Mouse (Mus musculus): ENCODE results near the gene Slc29a3. TPM values are rescaled to one million over a fixed set of nuclear protein-coding genes. Genes with fewer than 3 reads are reported as not detected.
A peak's percentile ranks its signal among the peaks of the same experiment; 100 is the strongest.

The Slc29a3 gene
- polyA plus RNA-seq, 1 experiment from 2014 or later = 5.4 TPM

DNA sequence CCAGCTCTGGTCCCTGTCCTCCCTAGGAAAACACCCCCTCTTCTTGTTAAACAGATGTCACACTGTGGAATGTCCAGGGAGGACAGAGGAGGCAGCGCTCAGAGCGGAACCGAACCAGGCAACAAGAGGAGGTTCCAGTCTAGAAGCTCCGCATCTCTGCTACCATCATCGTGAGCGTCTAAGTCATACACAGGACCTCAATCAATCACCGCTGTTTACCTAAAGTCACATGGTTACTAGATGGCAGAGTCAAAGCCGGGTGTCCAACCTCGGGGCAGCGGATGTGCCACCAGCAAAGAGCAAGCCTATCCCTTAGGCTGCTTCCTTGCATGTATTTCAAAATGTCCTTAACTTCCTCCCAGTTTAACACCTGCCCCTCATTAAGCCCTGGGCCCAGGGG lies 39.8 kb upstream of the Slc29a3 start:
- H3K4me3 ChIP-seq = no peak overlapping the region
- WGBS = 43% methylated on average over 10 of the region's 10 CpGs

DNA sequence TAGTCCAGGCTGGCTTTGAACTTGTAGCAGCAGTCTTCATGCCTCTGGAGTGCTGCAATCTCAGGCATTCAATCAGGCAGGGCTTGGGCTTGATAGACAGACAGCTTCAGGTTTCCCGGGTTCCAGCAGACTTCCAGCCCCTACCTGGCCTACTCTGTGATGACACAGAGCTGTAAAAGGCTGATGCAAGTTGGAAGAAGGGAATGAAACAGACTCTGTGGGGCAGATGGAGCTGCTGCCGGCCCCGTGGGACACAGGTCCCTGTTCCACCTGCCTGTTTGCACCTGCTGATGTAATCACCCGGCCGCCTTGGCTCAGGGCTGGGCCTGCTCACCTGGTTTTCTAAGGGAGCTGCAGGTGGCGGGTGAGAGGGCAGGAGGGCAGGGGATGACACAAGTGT lies 38.3 kb upstream of the Slc29a3 start:
- H3K27ac ChIP-seq (replicated peaks) = no peak overlapping the region
- no peak overlapping the region for H3K4me2 ChIP-seq
- no peak for ATAC-seq (ENCODE audit: extremely low read depth, insufficient number of reproducible peaks, low FRiP score, low TSS enrichment)
- WGBS = 74% methylated on average over 6 of the region's 6 CpGs
- H3K36me3 ChIP-seq = peaks cover 8% of the 10 kb centered on the region; the same call in 1 of the 2 replicates
- no peak overlapping the region for H3K9ac ChIP-seq
- H3K9me3 ChIP-seq = no peaks in the 10 kb centered on the region
- H3K27me3 ChIP-seq (replicated peaks) = no peaks in the 10 kb centered on the region
- no peak overlapping the region for H3K4me3 ChIP-seq
- H3K4me1 ChIP-seq = peaks cover 67% of the 10 kb centered on the region

More for the DNA sequence above, 39.8 kb upstream of the Slc29a3 start:
- Histone ChIP-seq H3K4me2 (peak overlapping the region; percentile 54), H3K27ac (replicated peaks) (peak overlapping the region; percentile 95), H3K27me3 (replicated peaks) (no peaks in the 10 kb centered on the region), H3K4me1 (peaks cover 68% of the 10 kb centered on the region), H3K9ac (peak overlapping the region; percentile 74), H3K36me3 (peaks cover 8% of the 10 kb centered on the region; the same call in 1 of the 2 replicates), H3K9me3 (no peaks in the 10 kb centered on the region)
- ATAC-seq (ENCODE audit: extremely low read depth, insufficient number of reproducible peaks, low FRiP score, low TSS enrichment) = no peak

DNA sequence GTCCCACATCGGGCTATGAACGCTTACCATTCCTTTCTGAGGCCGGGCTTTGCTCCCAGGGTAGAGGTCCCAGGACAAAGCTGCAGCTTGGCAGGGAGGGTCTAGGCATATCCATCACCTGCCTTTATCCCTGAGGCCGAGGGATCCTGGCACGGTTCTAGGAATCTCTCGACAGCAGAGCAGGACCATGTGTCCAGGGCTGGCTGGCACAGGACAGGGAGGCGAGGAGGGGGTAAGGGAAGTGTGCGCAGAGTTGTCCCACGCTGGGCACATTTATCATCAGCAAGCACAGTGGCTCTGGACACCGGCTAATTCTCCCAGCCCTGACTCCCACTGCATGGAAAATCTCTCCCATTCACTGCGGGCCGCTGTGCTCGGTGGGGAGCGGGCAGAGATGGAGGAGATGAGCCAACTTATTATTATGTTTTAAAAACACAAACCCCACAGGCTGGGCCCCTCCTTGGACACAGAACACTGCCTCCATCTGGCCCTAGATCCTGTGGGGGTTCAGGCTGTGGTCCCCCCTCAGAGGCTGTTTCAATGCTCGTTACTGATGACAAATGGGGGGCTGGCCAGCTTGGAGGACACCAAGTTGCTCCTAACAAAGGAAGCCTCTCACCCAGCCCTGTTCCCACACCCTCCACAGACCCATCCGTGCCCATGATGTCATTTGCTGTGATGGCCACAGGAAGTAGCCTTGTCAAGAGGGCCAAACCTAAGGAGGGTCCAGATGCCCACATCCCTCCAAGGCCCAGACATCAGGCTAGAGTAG lies 34.9 kb upstream of the Slc29a3 start:
- ATAC-seq (ENCODE audit: extremely low read depth, insufficient number of reproducible peaks, low FRiP score, low TSS enrichment) = no peak
- 71% methylated on average over 16 of the region's 16 CpGs for WGBS
- Histone ChIP-seq H3K9ac (peak overlapping the region; percentile 28; the same call in 1 of the 2 replicates), H3K36me3 (peaks cover 15% of the 10 kb centered on the region), H3K4me2 (no peak overlapping the region), H3K27me3 (replicated peaks) (no peaks in the 10 kb centered on the region), H3K27ac (replicated peaks) (peak overlapping the region; percentile 24; the same call in 1 of the 2 replicates), H3K4me1 (peaks cover 40% of the 10 kb centered on the region), H3K4me3 (no peak overlapping the region), H3K9me3 (no peaks in the 10 kb centered on the region)

DNA sequence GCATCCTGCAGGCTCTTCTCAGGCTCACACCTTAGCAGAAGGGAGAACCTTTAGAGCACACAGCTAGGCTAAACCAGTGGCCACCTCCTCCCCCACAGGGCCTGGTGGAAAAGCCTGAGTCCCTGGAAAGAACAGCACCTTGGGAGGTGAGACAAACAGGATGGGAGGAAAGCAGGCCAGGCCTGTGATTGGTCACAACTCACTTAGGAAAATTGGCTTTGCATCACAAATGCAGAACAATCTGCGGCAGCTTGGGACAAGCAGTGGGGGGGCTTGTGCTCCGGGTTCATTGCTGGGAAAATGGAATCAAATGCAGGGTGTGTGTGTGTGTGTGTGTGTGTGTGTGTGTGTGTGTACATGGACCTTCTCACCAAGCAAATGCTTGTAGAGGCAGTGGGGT lies 31.0 kb upstream of the Slc29a3 start:
- WGBS = 43% methylated on average over 2 of the region's 2 CpGs
- Histone ChIP-seq H3K4me2 (no peak overlapping the region), H3K27me3 (replicated peaks) (no peaks in the 10 kb centered on the region), H3K27ac (replicated peaks) (no peak overlapping the region), H3K36me3 (peaks cover 28% of the 10 kb centered on the region), H3K9me3 (no peaks in the 10 kb centered on the region), H3K9ac (no peak overlapping the region), H3K4me3 (no peak overlapping the region), H3K4me1 (peaks cover 50% of the 10 kb centered on the region)
- no peak for ATAC-seq (ENCODE audit: extremely low read depth, insufficient number of reproducible peaks, low FRiP score, low TSS enrichment)

DNA sequence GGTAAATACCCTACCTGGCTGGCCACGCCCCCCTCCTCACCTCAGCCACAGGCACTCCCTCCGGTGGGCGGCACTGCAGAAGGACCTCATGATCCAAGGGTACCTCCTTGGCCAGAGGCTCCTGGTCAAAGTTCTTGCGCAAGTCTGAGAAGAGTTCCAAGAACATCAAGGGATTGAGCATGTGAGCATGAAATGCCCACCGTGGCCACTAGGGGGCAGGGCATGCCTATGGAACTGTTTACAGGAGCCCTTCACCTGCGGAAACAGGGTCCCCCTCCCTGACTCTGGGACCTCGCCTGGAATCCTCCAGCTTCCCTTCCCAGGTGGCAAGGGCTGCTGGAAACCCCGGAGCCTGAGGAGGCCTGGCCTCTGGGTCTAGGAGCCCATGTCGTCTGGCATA lies 27.0 kb upstream of the Slc29a3 start:
- Histone ChIP-seq H3K27me3 (replicated peaks) (no peaks in the 10 kb centered on the region), H3K36me3 (peaks cover 67% of the 10 kb centered on the region), H3K4me1 (peaks cover 24% of the 10 kb centered on the region), H3K9ac (peak overlapping the region; percentile 47), H3K4me2 (0 out of 2 replicates have a peak overlapping the region, but pooled peaks have one; percentile 30), H3K4me3 (no peak overlapping the region), H3K9me3 (no peaks in the 10 kb centered on the region), H3K27ac (replicated peaks) (peak overlapping the region; percentile 45; the same call in 1 of the 2 replicates)
- 10% methylated on average over 9 of the region's 9 CpGs for WGBS
- peak; percentile 38; the same call in 1 of the 2 replicates for ATAC-seq (ENCODE audit: extremely low read depth, insufficient number of reproducible peaks, low FRiP score, low TSS enrichment)

DNA sequence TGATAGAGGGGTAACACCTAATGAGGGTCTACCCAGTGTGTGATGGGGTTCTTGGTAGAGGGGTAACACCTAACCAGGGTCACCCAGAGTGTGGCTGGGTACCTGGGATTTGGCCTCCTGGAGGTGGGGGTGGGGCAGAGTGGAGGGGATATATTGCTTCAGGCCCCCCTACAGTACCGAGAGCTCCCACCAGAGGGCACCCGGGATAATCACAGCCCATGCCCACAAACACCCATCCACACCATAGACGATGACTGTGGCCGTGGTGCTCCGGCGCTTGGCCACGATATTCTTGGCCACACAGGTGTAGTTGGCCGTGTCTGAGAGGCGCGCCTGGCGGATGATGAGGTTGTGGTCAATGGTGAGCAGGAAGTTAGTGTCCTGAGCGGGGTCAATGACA lies 25.9 kb upstream of the Slc29a3 start:
- peaks cover 20% of the 10 kb centered on the region for H3K4me1 ChIP-seq
- no peak overlapping the region for H3K9ac ChIP-seq
- 72% methylated on average over 12 of the region's 12 CpGs for WGBS
- no peak overlapping the region for H3K4me3 ChIP-seq
- no peaks in the 10 kb centered on the region for H3K27me3 ChIP-seq (replicated peaks)
- H3K4me2 ChIP-seq = no peak overlapping the region
- peaks cover 78% of the 10 kb centered on the region for H3K36me3 ChIP-seq
- H3K27ac ChIP-seq (replicated peaks) = no peak overlapping the region
- no peak for ATAC-seq (ENCODE audit: extremely low read depth, insufficient number of reproducible peaks, low FRiP score, low TSS enrichment)
- no peaks in the 10 kb centered on the region for H3K9me3 ChIP-seq

GRCm38 (mm10) chr10:60775473-60775872 lies 22.9 kb upstream of the Slc29a3 start:
- no peak overlapping the region for H3K27ac ChIP-seq (replicated peaks)
- H3K4me1 ChIP-seq = peaks cover 22% of the 10 kb centered on the region
- peaks cover 90% of the 10 kb centered on the region for H3K36me3 ChIP-seq
- H3K9ac ChIP-seq = no peak overlapping the region
- H3K9me3 ChIP-seq = no peaks in the 10 kb centered on the region
- H3K4me2 ChIP-seq = no peak overlapping the region
- 72% methylated on average over 6 of the region's 6 CpGs for WGBS
- no peaks in the 10 kb centered on the region for H3K27me3 ChIP-seq (replicated peaks)
- no peak for ATAC-seq (ENCODE audit: extremely low read depth, insufficient number of reproducible peaks, low FRiP score, low TSS enrichment)
- no peak overlapping the region for H3K4me3 ChIP-seq

DNA sequence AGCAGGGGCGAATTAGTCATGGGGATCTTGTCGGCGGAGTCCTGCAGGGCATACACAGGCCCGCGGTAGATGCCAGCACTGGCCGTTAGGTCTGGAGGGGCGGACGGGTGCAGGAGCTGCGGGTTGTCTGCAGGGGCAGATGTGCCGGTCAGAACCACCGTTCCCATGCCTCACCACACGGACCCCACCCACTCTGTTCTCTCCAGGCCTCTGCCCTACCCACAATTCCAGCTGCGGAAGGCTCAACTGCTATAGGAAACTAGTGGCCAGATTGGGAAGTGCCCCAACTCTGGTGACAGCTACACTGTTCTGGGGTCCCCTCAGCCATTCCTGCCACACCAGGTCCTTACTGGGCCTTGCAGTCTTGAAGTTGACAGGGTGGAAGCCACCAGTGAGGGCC lies 22.0 kb upstream of the Slc29a3 start:
- no peak for ATAC-seq (ENCODE audit: extremely low read depth, insufficient number of reproducible peaks, low FRiP score, low TSS enrichment)
- Histone ChIP-seq H3K4me3 (no peak overlapping the region), H3K4me2 (no peak overlapping the region), H3K27ac (replicated peaks) (no peak overlapping the region), H3K4me1 (peaks cover 15% of the 10 kb centered on the region), H3K9me3 (no peaks in the 10 kb centered on the region), H3K9ac (no peak overlapping the region), H3K36me3 (peaks cover 99% of the 10 kb centered on the region), H3K27me3 (replicated peaks) (no peaks in the 10 kb centered on the region)
- 92% methylated on average over 13 of the region's 13 CpGs for WGBS

- Histone ChIP-seq H3K4me2 (no peak overlapping the region), H3K27ac (replicated peaks) (peak overlapping the region; percentile 70), H3K4me3 (no peak overlapping the region), H3K27me3 (replicated peaks) (no peaks in the 10 kb centered on the region), H3K9ac (no peak overlapping the region), H3K4me1 (peaks cover 15% of the 10 kb centered on the region), H3K9me3 (no peaks in the 10 kb centered on the region), H3K36me3 (peaks cover 99% of the 10 kb centered on the region)
- ATAC-seq (ENCODE audit: extremely low read depth, insufficient number of reproducible peaks, low FRiP score, low TSS enrichment) = no peak; the same call in 1 of the 2 replicates
- WGBS = 35% methylated on average over 4 of the region's 4 CpGs
These were observed 18.3 kb upstream of the Slc29a3 start for GRCm38 (mm10) chr10:60770855-60771254.

- Histone ChIP-seq H3K27ac (replicated peaks) (no peak overlapping the region), H3K9ac (0 out of 2 replicates have a peak overlapping the region, but pooled peaks have one; percentile 8), H3K4me1 (peaks cover 15% of the 10 kb centered on the region), H3K4me2 (no peak overlapping the region), H3K9me3 (no peaks in the 10 kb centered on the region), H3K36me3 (peaks cover 99% of the 10 kb centered on the region), H3K27me3 (replicated peaks) (no peaks in the 10 kb centered on the region), H3K4me3 (no peak overlapping the region)
- no peak for ATAC-seq (ENCODE audit: extremely low read depth, insufficient number of reproducible peaks, low FRiP score, low TSS enrichment)
- WGBS = 78% methylated on average over 7 of the region's 7 CpGs
These were observed 16.0 kb upstream of the Slc29a3 start for GRCm38 (mm10) chr10:60768614-60769013.

DNA sequence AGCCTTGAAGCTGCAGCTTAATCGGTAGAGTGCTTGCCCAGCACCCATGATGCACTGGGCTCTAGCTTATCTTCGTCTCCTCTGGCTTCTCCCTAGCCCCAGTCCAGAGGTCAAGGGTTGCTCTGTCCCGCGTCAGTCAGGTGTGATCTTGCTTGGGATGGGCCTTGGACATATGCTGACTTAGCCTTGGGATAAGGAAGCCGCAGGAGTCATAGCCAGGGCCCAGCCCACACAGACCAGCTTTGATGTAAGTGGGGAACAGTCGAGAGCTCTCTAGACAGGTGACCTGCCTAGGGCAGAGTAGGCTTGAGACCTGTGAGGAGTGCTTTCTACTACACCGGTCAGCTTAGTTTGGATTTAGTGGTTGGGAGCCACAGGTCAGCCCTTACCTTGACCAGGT lies 14.8 kb upstream of the Slc29a3 start:
- H3K9me3 ChIP-seq = no peaks in the 10 kb centered on the region
- H3K36me3 ChIP-seq = peaks cover 98% of the 10 kb centered on the region
- H3K27me3 ChIP-seq (replicated peaks) = no peaks in the 10 kb centered on the region
- H3K4me3 ChIP-seq = no peak overlapping the region
- no peak overlapping the region for H3K4me2 ChIP-seq
- ATAC-seq (ENCODE audit: extremely low read depth, insufficient number of reproducible peaks, low FRiP score, low TSS enrichment) = no peak
- 64% methylated on average over 7 of the region's 7 CpGs for WGBS
- H3K27ac ChIP-seq (replicated peaks) = no peak overlapping the region
- peaks cover 15% of the 10 kb centered on the region for H3K4me1 ChIP-seq
- no peak overlapping the region for H3K9ac ChIP-seq

DNA sequence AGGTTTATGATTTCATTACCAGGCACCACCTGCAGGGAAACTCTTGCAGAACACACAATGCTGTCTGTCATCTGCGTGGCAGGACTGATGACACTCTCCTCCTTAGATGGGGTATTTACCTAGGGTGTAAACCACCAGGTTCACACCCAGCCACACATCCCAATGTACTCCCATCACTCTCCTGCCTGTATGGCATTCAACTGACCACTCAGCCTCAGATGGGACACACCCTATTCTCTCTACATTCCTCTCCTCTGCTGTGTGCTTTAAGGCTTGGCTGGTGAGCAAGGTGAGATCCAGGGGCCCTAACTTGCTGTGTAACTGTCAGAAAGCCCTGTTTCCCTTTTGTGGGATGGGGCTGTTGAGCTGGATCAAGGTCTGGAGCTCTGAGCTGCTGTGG lies 9.5 kb upstream of the Slc29a3 start:
- H3K9me3 ChIP-seq = peaks cover 3% of the 10 kb centered on the region; the same call in 1 of the 2 replicates
- no peak overlapping the region for H3K4me2 ChIP-seq
- WGBS = 75% methylated on average over 1 of the region's 1 CpGs
- H3K27ac ChIP-seq (replicated peaks) = no peak overlapping the region
- H3K9ac ChIP-seq = no peak overlapping the region
- no peak overlapping the region for H3K4me3 ChIP-seq
- H3K36me3 ChIP-seq = peaks cover 51% of the 10 kb centered on the region
- H3K4me1 ChIP-seq = no peaks in the 10 kb centered on the region
- no peaks in the 10 kb centered on the region for H3K27me3 ChIP-seq (replicated peaks)
- no peak for ATAC-seq (ENCODE audit: extremely low read depth, insufficient number of reproducible peaks, low FRiP score, low TSS enrichment)

Data from heart, embryonic 13.5 days (tissue).